In the genomic region with DNA sequence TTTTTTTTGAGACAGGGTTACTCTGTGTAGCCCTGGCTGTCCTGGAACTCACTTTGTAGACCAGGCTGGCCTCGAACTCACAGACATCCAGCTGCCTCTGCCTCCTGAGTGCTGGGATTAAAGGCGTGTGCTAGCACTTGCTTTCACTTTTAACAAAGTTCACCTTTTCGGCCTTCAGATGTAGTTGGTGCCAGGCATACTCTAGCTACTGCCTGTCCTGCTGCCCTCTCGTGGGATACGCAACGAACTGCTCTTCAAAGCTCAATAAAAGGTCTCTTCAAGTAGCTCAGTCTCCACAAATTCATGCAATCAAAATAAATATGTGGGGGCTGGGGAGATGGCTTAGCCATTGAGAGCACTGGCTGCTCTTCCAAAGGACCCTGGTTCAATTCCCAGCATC, we compare ENCODE assay signal across 27 mouse cellular contexts. TPM values are rescaled to one million over a fixed set of nuclear protein-coding genes. Genes with fewer than 3 reads are reported as not detected.
DNase-seq lines count a peak whose midpoint lies in the region; ATAC-seq and TF ChIP-seq lines count a peak whose summit lies in the region.
"Had no signal": no experiment of that assay in that cellular context is flagged by ENCODE, and none has a peak within 500 bp of the region (broad histone marks: within the 10 kb centered on the region; RNA-seq: fewer than 3 reads in every experiment).

No protein-coding gene starts in this region.

- H3K9ac ChIP-seq in intestine, postnatal 0 days (ENCODE audit: low read depth, low read length): no peak overlapping the region
- no peak overlapping the region for H3K9ac ChIP-seq in intestine, embryonic 16.5 days (ENCODE audit: low read depth, low read length)
- no peak overlapping the region for H3K9ac ChIP-seq in midbrain, postnatal 0 days (replicated peaks; ENCODE audit: low read length, poor library complexity, severe bottlenecking)
- H3K9ac ChIP-seq in midbrain, embryonic 15.5 days: no peak overlapping the region
- H3K9ac ChIP-seq: embryonic facial prominence, embryonic 12.5 days; forebrain, embryonic 15.5 days; hindbrain, embryonic 13.5 days had no signal

- no peaks in the 10 kb centered on the region for H3K27me3 ChIP-seq in intestine, postnatal 0 days (replicated peaks; ENCODE audit: control insufficient read depth, insufficient read depth, low read length)
- no peaks in the 10 kb centered on the region for H3K27me3 ChIP-seq in intestine, embryonic 16.5 days (replicated peaks; ENCODE audit: control insufficient read depth, insufficient read depth, low read length)
- H3K27me3 ChIP-seq in midbrain, postnatal 0 days (ENCODE audit: insufficient read depth, low read length): no peaks in the 10 kb centered on the region
- no peaks in the 10 kb centered on the region for H3K27me3 ChIP-seq in midbrain, embryonic 15.5 days (replicated peaks)
- H3K27me3 ChIP-seq: embryonic facial prominence, embryonic 12.5 days; forebrain, embryonic 15.5 days; hindbrain, embryonic 13.5 days; Patski had no signal

- no peaks in the 10 kb centered on the region for H3K9me3 ChIP-seq in intestine, postnatal 0 days (ENCODE audit: control insufficient read depth)
- no peaks in the 10 kb centered on the region for H3K9me3 ChIP-seq in intestine, embryonic 16.5 days (ENCODE audit: control insufficient read depth, low read length)
- H3K9me3 ChIP-seq in midbrain, postnatal 0 days (ENCODE audit: low read length): no peaks in the 10 kb centered on the region
- no peaks in the 10 kb centered on the region for H3K9me3 ChIP-seq in midbrain, embryonic 15.5 days
- H3K9me3 ChIP-seq: embryonic facial prominence, embryonic 12.5 days; forebrain, embryonic 15.5 days; heart, embryonic 10.5 days; hindbrain, embryonic 13.5 days had no signal

- H3K36me3 ChIP-seq in intestine, postnatal 0 days (ENCODE audit: control insufficient read depth, insufficient read depth): peaks cover 71% of the 10 kb centered on the region
- H3K36me3 ChIP-seq in intestine, embryonic 16.5 days (ENCODE audit: control insufficient read depth, insufficient read depth, low read length): peaks cover 17% of the 10 kb centered on the region; the same call in 1 of the 2 replicates
- peaks cover 36% of the 10 kb centered on the region for H3K36me3 ChIP-seq in midbrain, postnatal 0 days (ENCODE audit: insufficient read depth, low read length)
- peaks cover 20% of the 10 kb centered on the region; the same call in 1 of the 2 replicates for H3K36me3 ChIP-seq in midbrain, embryonic 15.5 days (replicated peaks)

- no peak overlapping the region for H3K4me2 ChIP-seq in intestine, postnatal 0 days (replicated peaks; ENCODE audit: low read depth)
- no peak overlapping the region for H3K4me2 ChIP-seq in intestine, embryonic 16.5 days (ENCODE audit: low read depth, low read length)
- no peak overlapping the region for H3K4me2 ChIP-seq in midbrain, postnatal 0 days (ENCODE audit: low read depth, low read length, poor library complexity, severe bottlenecking)
- H3K4me2 ChIP-seq in midbrain, embryonic 15.5 days: no peak overlapping the region
- H3K4me2 ChIP-seq: embryonic facial prominence, embryonic 12.5 days; forebrain, embryonic 15.5 days; hindbrain, embryonic 13.5 days had no signal

- WGBS in intestine, postnatal 0 days: 79% methylated on average over 6 of the region's 6 CpGs
- 76% methylated on average over 6 of the region's 6 CpGs for WGBS in intestine, embryonic 16.5 days
- 79% methylated on average over 6 of the region's 6 CpGs for WGBS in midbrain, postnatal 0 days
- WGBS in midbrain, embryonic 15.5 days: 82% methylated on average over 6 of the region's 6 CpGs

- 0 out of 2 replicates have a peak, but pooled peaks have one; percentile 16 for TF ChIP-seq CTCF in intestine, postnatal 0 days (IDR thresholded peaks at IDR 0.05; ENCODE audit: low read depth)
- TF ChIP-seq CTCF in midbrain, postnatal 0 days (IDR thresholded peaks at IDR 0.05): peak; percentile 40

- no peak for DNase-seq in midbrain, postnatal 0 days (ENCODE audit: low spot score)
- DNase-seq in ZHBTc4 (ENCODE audit: low read depth, low spot score): peak; percentile 47
- no peak for DNase-seq in thymus, postnatal 4 days
- no peak for DNase-seq in testis, postnatal 10 days (ENCODE audit: low spot score)
- DNase-seq: adrenal gland, adult 8-10 months; cerebellum, adult 11-12 months; cerebellum, adult 9-10 months; cerebellum, postnatal 25 days; gastrocnemius, postnatal 14 days; heart, postnatal 14 days had no signal

- no peak overlapping the region for H3K27ac ChIP-seq in intestine, postnatal 0 days (ENCODE audit: low read depth, low read length)
- no peak overlapping the region for H3K27ac ChIP-seq in intestine, embryonic 16.5 days (ENCODE audit: low read length)
- H3K27ac ChIP-seq in midbrain, postnatal 0 days (ENCODE audit: low read depth, low read length): no peak overlapping the region
- H3K27ac ChIP-seq in midbrain, embryonic 15.5 days: no peak overlapping the region
- H3K27ac ChIP-seq: embryonic facial prominence, embryonic 12.5 days; forebrain, embryonic 15.5 days; heart, embryonic 10.5 days; hindbrain, embryonic 13.5 days; hindbrain, postnatal 0 days had no signal

- no peak overlapping the region for H3K4me3 ChIP-seq in intestine, postnatal 0 days (ENCODE audit: low read depth, low read length)
- H3K4me3 ChIP-seq in intestine, embryonic 16.5 days (ENCODE audit: low read length): no peak overlapping the region
- H3K4me3 ChIP-seq in midbrain, postnatal 0 days (ENCODE audit: low read depth, low read length): no peak overlapping the region
- H3K4me3 ChIP-seq in midbrain, embryonic 15.5 days: no peak overlapping the region
- H3K4me3 ChIP-seq: embryonic facial prominence, embryonic 12.5 days; forebrain, embryonic 15.5 days; heart, embryonic 10.5 days; hindbrain, embryonic 13.5 days had no signal

- no peak for ATAC-seq in intestine, postnatal 0 days
- ATAC-seq in intestine, embryonic 16.5 days: no peak
- ATAC-seq in midbrain, postnatal 0 days (ENCODE audit: low FRiP score): no peak
- ATAC-seq in midbrain, embryonic 15.5 days (replicated peaks): no peak
- ATAC-seq: forebrain, embryonic 15.5 days; hindbrain, postnatal 0 days; Patski had no signal

- H3K4me1 ChIP-seq in intestine, postnatal 0 days (replicated peaks; ENCODE audit: control insufficient read depth, insufficient read depth, low read length): no peaks in the 10 kb centered on the region
- no peaks in the 10 kb centered on the region for H3K4me1 ChIP-seq in intestine, embryonic 16.5 days (ENCODE audit: control insufficient read depth, insufficient read depth, low read length)
- no peaks in the 10 kb centered on the region for H3K4me1 ChIP-seq in midbrain, postnatal 0 days (ENCODE audit: insufficient read depth, low read length)
- no peaks in the 10 kb centered on the region; the same call in 1 of the 2 replicates for H3K4me1 ChIP-seq in midbrain, embryonic 15.5 days
- H3K4me1 ChIP-seq: embryonic facial prominence, embryonic 12.5 days; heart, embryonic 10.5 days had no signal

RNA-seq across cellular contexts. Expression of a gene that starts 20.6 kb away (rescaled TPM):
- not detected in 2 replicates for polyA plus RNA-seq in intestine, postnatal 0 days (2015; fragmentation: Nextera tagmentation; extraction: Ambion mirVana)
- not detected in 2 replicates for polyA plus RNA-seq in intestine, embryonic 16.5 days (2015; fragmentation: Nextera tagmentation; extraction: Ambion mirVana)
- total RNA-seq in midbrain, postnatal 0 days (2014; rRNA removed): not detected in 2 replicates
- polyA plus RNA-seq in midbrain, postnatal 0 days (2015; fragmentation: Nextera tagmentation; extraction: Ambion mirVana): not detected in 2 replicates
- polyA plus RNA-seq in midbrain, embryonic 15.5 days (2015; fragmentation: Nextera tagmentation; extraction: Ambion mirVana): not detected in 2 replicates
- total RNA-seq: adrenal gland, adult 8-10 months; adrenal gland, postnatal 4 days; gastrocnemius, adult 18-20 months; gastrocnemius, postnatal 14 days; heart, postnatal 14 days; hematopoietic stem cell, adult 5-6 weeks; hindbrain, postnatal 0 days had no signal
- polyA plus RNA-seq: cortical plate, adult 2 months; embryonic facial prominence, embryonic 12.5 days; forebrain, embryonic 11.5 days; forebrain, embryonic 15.5 days; heart, embryonic 10.5 days; heart, embryonic 14.5 days; hindbrain, embryonic 13.5 days; hindbrain, postnatal 0 days; intestine, embryonic 14.5 days; Patski had no signal

RNA-seq across cellular contexts. Expression of a gene that starts 53.9 kb away (rescaled TPM):
- 8.4 and 9.6 TPM in 2 replicates for polyA plus RNA-seq in intestine, postnatal 0 days (2015; fragmentation: Nextera tagmentation; extraction: Ambion mirVana)
- polyA plus RNA-seq in intestine, embryonic 16.5 days (2015; fragmentation: Nextera tagmentation; extraction: Ambion mirVana): 6.6 and 9.8 TPM in 2 replicates
- total RNA-seq in midbrain, postnatal 0 days (2014; rRNA removed): 19.3 and 25.1 TPM in 2 replicates
- 7.7 TPM in 2 replicates for polyA plus RNA-seq in midbrain, postnatal 0 days (2015; fragmentation: Nextera tagmentation; extraction: Ambion mirVana)
- polyA plus RNA-seq in midbrain, embryonic 15.5 days (2015; fragmentation: Nextera tagmentation; extraction: Ambion mirVana): 14.1 and 14.6 TPM in 2 replicates

RNA-seq across cellular contexts. Expression of a gene that starts 58.2 kb away (rescaled TPM):
- polyA plus RNA-seq in intestine, postnatal 0 days (2015; fragmentation: Nextera tagmentation; extraction: Ambion mirVana): not detected in 2 replicates
- polyA plus RNA-seq in intestine, embryonic 16.5 days (2015; fragmentation: Nextera tagmentation; extraction: Ambion mirVana): not detected in 2 replicates
- total RNA-seq in midbrain, postnatal 0 days (2014; rRNA removed): not detected in 2 replicates
- polyA plus RNA-seq in midbrain, postnatal 0 days (2015; fragmentation: Nextera tagmentation; extraction: Ambion mirVana): not detected in 2 replicates
- not detected in 2 replicates for polyA plus RNA-seq in midbrain, embryonic 15.5 days (2015; fragmentation: Nextera tagmentation; extraction: Ambion mirVana)
- total RNA-seq: adrenal gland, adult 8-10 months; adrenal gland, postnatal 4 days; gastrocnemius, adult 18-20 months; gastrocnemius, postnatal 14 days; heart, postnatal 14 days; hematopoietic stem cell, adult 5-6 weeks; hindbrain, postnatal 0 days had no signal
- polyA plus RNA-seq: cortical plate, adult 2 months; forebrain, embryonic 11.5 days; forebrain, embryonic 15.5 days; gonadal fat pad, adult 2 months; heart, embryonic 10.5 days; heart, embryonic 14.5 days; hindbrain, embryonic 13.5 days; hindbrain, postnatal 0 days; intestine, embryonic 14.5 days; Patski had no signal
